Mouse (Mus musculus) lung, adult 18-20 months (tissue): ENCODE data around the gene L2hgdh.

Experiments
- DNase-seq, 2 experiments: peaks; one replicate each; pipeline ENCODE4 v3.0.0; 2022; ENCODE audit warnings: mixed read lengths in 2 of 2

L2hgdh gene

GRCm38 (mm10) chr12:69724711-69725460, at the start of gene L2hgdh, which contains the start of gene Atp5s:
TSS of gene L2hgdh (minus strand) at chr12:69724873.
TSS of gene Atp5s (plus strand) at chr12:69724950.
- DNase-seq, result peak; percentile 97 to 98

GRCm38 (mm10) chr12:69768841-69769240, 44.2 kb upstream of the L2hgdh start:
- DNase-seq, result no peak

- no peak for DNase-seq
Measured at GRCm38 (mm10) chr12:69767476-69768258, 43.0 kb upstream of the L2hgdh start.

GRCm38 (mm10) chr12:69766185-69766904, 41.7 kb upstream of the L2hgdh start:
- no peak for DNase-seq

- DNase-seq, result no peak
Measured at GRCm38 (mm10) chr12:69765543-69765942, 40.9 kb upstream of the L2hgdh start.

GRCm38 (mm10) chr12:69761603-69762002, 36.9 kb upstream of the L2hgdh start:
- no peak for DNase-seq

GRCm38 (mm10) chr12:69760743-69761406, 36.2 kb upstream of the L2hgdh start:
- no peak for DNase-seq

GRCm38 (mm10) chr12:69760014-69760413, 35.3 kb upstream of the L2hgdh start:
- no peak for DNase-seq

GRCm38 (mm10) chr12:69759267-69759885, 34.7 kb upstream of the L2hgdh start:
- DNase-seq, result no peak

GRCm38 (mm10) chr12:69758221-69759185, 33.8 kb upstream of the L2hgdh start:
- peak in 1 of 2 experiments; percentile 19 for DNase-seq

GRCm38 (mm10) chr12:69757418-69758141, 32.9 kb upstream of the L2hgdh start:
- peak; percentile 85 to 91 for DNase-seq

- no peak for DNase-seq
Measured at GRCm38 (mm10) chr12:69756015-69756414, 31.3 kb upstream of the L2hgdh start.

- no peak for DNase-seq
Measured at GRCm38 (mm10) chr12:69753936-69754335, 29.3 kb upstream of the L2hgdh start.

- no peak for DNase-seq
Measured at GRCm38 (mm10) chr12:69751864-69752341, 27.2 kb upstream of the L2hgdh start.

- no peak for DNase-seq
Measured at GRCm38 (mm10) chr12:69744138-69744537, 19.5 kb upstream of the L2hgdh start.

- DNase-seq, result no peak
Measured at GRCm38 (mm10) chr12:69741965-69742364, 17.3 kb upstream of the L2hgdh start.

- no peak for DNase-seq
Measured at GRCm38 (mm10) chr12:69733923-69734322, 9.2 kb upstream of the L2hgdh start.

- no peak for DNase-seq
Measured at GRCm38 (mm10) chr12:69733518-69733917, 8.8 kb upstream of the L2hgdh start.

- no peak for DNase-seq
Measured at GRCm38 (mm10) chr12:69732221-69732620, 7.5 kb upstream of the L2hgdh start.

GRCm38 (mm10) chr12:69730306-69730705, 5.6 kb upstream of the L2hgdh start:
- no peak for DNase-seq
